Mouse (Mus musculus): ENCODE results near the gene Ebf1.

Ebf1 gene

DNA sequence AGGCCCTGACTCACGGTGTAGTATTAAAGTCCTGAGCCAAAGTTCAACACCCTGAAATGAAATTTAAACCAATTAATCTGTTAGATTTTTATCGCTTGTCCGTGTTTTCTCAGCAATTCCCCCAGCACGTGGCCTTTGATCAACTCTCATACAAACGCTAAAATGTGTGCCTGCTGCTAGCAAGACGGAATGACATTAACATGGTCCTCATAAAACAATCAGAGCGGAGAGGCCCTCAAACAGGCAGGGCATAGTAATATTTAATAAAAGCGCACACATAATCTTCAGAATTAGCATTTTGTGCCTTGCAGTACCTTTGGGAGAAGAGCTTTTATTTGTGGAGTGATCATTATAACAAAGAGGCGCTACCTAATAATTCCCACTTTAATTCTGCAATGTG is 287.0 kb downstream of the Ebf1 start:
- no peak for DNase-seq

DNA sequence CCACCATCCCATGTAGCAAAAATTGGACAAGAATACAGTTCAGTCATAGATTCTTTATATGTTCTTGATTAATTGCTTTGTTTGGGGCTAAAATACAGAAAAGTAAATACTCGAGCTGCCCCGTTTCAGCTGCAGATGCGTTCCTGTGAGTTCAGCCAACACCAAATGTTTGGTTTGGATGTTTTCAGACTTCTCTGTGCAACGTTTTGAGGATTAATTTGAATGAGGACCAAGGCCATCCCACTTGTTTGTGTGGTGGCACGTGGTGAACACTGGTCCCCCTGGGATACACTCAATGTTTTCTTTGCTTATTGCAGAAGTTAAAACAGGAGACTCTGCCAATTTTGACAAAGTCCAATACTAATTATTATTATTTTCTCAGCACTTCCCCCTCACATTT is 289.3 kb downstream of the Ebf1 start:
- DNase-seq: no peak

DNA sequence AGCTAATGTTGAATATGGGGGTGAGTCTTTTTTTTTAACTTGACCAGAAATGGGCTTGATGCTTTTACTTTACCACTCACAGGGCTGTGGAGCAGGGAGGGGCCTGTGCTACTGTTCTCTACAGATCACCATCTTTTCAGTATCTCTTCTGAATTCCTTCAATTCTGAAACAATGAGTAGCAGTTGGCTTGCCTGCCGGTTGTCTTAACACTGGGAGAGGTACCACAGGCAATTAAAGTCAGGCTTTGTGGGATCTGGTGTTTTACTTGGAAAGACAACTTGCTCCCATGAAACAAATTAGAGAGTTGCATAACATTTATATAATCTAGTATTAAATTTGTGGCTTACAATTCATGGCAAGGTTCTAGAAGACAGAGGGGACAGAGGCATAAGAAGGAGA is 294.6 kb downstream of the Ebf1 start:
- no peak for DNase-seq

DNA sequence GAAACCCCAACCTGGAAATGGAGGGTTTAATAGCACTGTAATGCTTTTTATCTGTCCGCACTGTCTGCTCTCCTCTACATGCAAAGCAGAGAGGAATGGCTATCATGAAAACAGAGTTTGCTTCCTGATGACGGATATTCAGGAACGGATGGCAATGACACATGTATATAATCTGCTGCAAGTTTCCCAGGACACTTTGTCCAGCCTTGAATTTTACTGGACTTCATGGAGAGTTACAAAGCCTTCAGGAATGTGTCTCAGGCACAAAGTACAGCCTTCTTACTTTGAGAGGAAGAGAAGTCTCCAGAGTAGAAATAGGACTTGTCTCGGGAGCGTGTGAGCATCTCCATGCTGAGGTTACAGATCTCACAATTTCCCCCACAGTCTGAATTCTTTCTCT is 296.7 kb downstream of the Ebf1 start:
- no peak for DNase-seq

DNA sequence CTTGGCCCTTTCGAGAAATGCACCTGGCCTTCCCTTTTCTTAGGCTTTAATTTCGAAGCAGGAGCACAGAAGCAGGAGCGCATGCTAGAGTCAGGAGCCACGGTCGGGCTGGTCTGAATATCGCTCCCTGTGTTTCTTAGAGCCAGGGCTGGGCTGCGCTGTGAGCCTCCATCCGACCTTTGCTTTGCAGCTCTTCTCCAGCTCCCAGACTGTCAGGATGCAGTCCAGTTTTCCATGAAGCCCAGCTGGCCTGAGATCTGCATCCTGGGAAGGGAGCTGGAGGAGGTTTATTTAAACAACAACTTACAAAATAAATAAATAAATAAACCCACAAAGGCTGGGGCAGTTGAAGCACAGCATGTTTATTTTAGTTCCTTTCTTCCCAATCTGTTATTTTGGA is 299.9 kb downstream of the Ebf1 start:
- DNase-seq: peak; percentile 38 to 39

DNA sequence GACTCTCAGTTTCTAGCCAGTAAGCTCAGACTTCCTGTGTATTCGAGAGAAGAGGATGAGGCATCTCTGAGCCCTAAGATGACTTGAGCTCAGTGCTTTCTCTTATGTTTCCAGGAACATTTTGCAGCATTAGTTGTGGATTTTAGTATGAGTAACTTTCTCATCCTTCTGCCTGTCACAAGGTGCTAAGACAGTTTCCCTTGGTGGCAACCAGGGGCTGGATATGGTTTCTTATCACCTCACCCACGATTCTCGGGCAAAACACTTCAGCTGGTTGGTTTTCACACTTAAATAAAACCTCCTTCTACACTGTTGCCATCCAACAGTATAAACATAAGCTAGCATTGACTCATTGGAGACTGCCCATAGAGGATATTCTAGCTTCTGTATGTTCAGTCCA is 306.0 kb downstream of the Ebf1 start:
- DNase-seq: no peak

DNA sequence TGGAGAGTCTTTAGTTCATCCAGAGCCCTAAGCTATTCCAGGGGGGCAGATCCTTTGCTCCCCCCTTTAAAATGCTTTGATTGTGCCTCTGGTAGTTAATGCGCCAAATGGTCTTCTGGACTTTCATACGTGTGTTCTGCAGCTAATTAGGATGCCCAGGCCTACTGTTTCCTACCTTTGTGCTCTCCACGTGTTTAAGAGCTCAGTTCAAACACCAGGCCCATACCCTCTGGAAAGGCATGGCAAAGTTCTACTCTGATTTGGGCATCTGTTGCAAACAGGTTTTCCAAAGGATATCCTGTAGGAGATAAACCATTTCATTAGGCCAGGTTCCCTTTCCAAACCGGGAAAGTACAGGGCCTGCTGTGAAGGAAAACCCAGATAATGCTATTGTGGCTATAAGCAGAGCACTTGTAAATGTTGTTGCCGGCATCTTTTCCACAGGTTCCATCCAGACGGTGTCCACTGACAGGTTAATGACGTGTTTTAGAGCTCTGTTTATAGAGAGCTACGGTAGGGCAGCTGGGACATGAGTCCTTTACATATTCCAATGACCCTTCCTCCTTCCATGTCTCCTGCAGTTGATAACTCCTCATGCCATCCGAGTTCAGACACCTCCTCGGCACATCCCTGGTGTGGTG is 306.9 kb downstream of the Ebf1 start:
- no peak for DNase-seq

DNA sequence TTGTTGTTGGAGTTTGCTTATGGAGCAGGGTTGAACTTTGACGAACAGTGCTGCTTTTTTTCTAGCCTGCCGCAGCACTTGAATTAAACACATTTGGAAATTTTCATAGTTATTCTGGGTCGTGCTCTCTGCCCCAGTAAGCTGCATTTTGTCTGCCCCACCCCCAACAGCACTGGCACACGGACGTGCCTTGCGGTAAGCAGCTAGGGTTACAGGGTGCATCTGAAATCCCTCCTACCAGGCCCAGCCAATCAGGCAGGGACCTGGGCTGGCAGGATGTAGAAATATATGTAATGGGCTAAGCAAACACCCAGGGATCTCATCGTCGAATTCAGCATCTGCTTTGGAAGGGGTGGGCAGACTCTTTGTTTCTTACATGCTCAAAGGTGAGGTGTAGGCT is 307.8 kb downstream of the Ebf1 start:
- DNase-seq: no peak

DNA sequence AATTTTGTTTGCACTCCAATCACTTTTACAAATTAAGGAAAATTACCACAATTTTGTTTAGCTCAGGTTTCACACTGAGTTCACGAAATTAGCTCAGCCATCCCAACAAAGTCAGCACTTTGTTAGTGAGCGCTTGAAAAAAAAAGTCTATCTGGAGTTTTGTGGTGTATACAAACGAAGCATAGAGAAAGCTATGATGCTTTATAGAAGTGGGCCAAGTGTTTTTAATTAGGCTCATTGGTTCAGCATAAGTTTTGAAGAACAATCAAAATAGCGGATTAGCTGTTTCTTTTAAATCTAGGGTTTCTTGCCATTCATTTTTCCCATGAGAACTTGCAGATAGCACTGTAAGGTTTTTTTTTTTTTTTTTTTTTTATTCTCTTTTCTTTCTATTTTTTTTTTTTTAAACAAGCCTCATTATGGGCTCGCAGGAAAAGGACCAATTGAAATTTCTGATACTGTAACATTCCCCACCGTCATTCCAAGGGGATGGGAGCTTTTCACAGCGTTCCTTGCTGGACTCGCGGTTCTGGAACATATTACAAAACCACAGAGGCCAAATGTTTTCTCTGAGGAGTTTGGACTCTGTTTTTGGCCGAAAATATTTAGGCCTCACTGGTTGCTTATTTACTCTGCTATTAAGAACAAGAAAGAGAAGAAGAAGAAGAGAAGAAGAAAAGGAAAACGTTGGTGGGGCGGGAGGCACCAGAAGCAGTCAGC is 308.8 kb downstream of the Ebf1 start:
- no peak for DNase-seq

DNA sequence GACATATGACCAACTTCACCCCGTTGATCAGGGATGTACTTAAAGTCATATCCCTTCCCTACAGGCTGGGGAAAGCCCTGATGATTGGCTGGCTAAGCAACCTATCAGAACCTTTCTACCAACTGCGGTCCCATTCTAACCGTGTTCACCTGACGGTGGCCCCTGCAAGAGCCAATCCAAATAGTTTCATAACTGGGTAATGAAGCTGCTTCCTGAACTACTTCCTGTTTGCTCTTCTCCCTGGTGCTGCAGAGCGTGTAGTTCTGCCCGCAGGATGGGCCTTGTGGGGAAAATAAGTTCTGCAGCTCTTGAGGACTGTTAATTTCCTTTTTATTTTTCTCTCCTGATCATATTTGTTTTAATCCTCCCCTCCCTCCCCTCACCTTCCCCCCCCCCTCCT is 311.3 kb downstream of the Ebf1 start:
- no peak for DNase-seq

DNA sequence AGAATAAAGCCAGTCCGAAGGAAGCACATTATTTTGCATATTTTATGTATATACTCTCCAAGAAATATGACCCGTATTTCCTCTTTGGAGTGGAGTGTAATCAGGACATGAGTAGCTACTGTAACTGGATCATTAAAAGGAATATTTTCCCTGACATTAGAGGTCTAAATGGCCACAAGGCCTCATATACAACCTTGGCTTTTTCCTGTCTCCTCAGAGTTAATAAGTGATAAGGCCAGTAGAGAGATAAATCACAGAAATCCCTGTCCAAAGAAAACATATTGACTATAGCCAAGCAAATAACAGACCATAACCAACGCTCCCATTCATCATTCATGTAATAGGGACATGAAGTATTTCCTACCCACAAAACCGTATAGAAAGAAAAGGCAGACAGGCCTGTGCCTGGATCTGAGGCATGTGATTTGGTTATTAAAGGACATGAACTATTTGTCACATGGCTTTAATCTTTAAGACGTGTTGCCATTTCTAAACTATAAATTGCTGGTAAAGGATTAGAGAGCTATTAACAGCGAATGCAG is 315.9 kb downstream of the Ebf1 start:
- DNase-seq: no peak

DNA sequence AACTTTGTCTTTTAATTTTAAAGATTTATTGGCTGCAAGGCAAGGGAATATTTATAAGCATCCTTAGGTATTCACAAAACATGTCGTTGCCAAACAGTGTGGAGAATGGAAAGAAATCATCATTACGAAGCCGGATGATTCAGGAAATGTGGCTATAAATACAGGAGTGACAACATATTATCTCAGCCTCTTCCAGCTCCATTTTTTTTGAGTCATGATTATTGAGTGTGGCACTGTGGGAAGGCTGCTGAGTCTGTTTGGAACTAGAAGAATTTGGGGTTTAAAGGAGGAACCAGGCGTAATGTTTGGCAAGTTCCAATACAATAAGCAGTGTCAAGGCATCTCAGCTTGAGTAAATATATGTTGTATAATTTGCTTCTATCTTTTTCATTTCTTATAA is 326.7 kb downstream of the Ebf1 start:
- no peak for DNase-seq

DNA sequence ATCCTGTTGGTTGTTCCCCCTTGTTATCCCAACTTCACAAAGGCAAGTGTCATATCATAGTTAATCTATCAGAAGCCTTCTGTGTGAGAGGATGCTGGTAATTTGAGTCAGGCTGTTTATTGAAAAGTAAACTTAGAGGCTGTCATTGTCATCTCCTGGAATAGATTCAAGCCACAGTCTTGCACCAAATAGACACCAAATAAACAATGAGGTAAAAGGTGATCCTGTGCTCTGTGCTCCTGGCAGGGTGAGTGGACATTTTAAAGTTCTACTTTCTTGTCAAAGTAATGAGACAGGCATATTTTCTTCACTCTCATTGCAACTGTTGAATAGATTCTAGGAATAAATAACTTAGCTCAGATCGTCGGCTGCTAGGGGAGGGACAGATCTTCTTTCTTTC is 327.3 kb downstream of the Ebf1 start:
- no peak for DNase-seq

DNA sequence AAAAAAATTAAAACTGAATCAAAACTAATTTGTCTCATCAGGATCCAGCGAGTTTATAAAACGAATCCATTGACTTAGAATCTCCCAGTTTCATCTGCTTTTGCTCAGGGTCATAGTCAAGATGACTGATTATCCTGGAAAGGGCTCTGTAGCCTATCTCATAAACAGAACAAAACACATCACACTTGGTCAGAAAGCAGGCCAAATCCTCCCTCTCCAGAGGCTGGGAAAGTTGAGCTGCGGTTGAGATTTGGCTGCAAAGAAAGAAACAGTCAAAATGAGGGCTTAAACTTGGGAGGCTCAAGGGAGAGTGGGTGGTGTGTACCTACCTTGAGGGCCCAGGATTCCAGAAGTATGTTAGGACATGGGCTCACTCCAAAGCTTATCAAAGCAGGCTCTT is 329.5 kb downstream of the Ebf1 start:
- DNase-seq: no peak

DNA sequence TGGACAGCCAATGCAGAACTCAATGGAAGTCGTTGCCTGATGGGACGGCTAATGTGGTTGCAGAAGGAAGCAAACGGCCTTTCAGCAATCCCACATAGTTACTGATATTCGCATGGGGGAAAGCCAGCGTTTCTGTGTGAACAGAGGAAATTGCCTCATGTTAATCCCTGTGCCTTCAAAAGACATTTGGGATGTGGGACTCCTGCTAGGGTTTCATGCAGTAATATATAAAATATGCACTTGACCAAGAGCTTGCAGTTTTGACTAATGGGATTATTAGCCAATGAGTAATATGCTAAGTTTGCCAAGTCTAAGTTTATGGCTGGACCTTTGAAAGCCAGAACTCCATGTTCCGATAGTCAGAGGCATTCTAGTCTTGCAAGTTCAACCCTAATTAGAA is 331.4 kb downstream of the Ebf1 start:
- no peak for DNase-seq

DNA sequence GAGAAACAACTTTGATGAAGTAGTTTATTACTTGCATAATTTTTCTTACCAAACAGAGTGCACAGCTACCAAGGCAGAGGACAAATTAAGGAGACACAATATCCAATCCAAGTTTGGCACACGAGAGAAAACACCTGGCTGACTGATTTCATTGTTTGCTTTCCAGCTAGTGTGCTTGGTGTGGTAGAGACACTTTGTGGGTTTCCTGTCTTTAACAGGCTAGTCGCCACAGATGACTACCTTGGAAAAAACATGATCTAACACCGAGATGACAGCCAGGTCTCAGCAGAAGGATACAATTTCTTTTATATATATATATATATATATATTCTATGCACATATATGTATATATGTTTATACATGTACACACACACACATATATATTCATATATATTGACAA is 332.0 kb downstream of the Ebf1 start:
- DNase-seq: no peak

DNA sequence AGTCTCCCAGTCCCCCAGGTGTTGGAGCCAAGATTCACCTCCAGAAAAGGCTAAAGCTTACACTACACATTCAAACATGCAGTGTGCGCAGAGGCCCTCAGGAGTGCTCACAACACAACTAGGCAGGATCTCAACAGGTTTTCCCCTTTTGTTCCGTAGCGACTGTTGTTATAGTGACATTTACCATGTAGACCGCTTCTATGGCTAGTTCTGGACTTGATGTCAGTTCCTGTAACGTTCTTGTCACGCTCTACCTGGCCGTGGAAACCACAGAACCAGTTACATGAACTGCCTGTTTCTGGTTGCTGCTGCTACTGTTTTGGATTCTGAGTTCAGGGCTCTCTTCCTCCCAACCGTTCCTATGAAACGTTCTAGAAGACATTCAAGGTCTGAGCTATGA is 333.2 kb downstream of the Ebf1 start:
- no peak for DNase-seq

DNA sequence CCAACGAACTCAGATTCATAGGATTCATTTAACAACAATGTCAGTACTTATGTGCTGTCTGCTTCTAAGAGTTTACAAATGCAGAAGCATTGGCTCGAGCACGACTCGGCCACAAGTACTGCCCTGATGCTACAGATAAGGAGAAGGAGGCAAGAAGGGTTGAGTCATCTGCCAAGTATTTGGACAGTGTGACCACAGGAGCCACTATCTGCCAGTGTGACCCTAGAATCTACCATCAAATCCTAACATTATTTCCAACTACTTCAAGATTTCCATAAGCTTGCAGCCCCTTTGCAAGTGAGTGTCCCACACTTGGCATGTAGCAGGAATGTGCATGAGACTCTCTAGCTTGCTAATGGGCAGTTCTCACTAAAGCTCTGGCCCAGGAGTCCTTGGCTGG is 334.4 kb downstream of the Ebf1 start:
- DNase-seq: no peak

DNA sequence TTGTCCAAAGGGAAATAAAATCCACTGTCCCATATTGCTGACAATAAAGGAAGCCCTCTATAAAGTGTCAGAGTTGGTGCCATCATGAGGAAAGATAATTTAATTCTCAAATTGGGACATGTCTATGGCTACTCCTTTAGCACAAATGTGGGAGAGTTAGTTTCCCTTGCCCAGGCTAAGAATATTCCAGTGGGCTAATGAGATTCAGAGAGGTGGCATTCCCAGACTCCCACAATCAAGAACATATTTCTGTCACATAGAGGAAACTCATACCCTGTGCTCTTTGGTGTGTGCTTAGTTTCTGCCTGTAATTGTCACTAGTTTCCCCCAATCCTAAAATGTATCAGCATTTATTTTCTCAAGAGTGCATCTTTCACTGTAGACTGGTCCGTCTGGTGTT is 336.2 kb downstream of the Ebf1 start:
- no peak for DNase-seq

DNA sequence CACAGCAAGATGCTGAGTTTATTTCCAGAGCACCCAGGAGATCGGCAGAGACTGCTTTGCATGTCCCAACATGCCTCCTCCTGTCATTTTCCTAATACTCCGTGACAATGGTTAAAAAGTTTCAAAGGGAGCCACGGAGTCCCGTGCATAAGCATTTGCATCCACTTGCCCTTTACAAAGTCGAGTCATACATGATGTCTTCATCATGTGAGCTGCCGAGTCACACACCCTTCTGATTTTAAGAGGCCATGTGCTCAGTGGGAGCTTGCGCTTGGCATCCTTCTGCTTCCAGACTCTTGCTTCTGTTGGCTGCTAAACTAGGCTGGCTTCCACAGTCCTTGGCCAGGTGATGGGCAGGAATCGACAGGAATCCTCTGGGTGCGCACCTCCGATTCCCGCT is 336.7 kb downstream of the Ebf1 start:
- DNase-seq: peak; percentile 71 to 76

DNA sequence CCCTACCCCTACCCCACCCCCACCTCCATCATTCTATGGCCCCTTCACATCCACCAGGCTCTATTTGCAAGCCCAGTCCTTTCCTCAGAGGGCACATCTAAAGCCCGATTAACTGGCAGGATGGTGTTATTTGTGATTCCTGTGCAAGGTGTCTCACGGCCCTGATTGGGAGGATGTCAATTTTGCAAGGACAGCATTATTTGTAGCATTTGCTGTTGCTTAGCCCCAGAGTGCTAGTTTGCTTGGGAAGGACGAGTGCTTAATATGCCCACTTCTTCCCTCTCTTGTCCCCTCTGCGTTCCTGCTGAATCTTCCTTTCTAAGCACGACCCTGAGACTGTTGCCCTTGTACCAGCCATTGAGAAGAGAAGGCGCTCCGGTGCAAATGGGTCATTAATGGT is 337.2 kb downstream of the Ebf1 start:
- DNase-seq: no peak

DNA sequence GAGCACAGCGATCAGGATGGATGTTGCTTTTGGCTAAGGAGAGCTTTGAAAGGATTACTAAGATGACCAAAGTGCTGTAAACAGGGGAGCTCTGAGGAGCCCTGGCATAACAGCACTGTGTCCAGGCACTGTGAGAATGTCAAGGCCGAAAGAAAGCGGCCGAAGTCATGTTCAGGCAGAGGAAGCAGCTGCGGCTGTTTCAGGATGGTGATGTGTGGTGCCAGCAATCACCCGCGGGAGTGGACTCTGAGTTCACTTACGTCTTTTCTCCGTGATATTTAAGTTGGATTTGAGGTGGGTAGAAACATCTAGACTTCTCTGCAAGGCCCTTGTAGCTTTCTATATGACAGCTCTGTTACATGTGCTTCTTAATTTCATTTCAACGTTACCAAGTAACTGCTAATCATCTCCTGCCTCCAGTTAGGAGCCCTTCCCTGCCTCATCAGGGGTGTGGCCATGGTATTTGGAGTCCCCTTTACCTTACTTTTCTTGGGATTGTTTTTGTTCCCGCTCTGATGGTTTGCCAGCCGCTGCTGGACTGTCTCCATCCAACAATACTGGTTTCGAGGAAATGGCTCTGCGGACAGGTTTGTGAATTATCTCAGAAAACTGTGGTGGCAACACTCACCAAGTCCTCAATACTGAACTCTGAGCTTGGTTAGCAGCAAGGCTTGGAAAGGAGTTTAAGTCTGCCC is 345.8 kb downstream of the Ebf1 start:
- no peak for DNase-seq

DNA sequence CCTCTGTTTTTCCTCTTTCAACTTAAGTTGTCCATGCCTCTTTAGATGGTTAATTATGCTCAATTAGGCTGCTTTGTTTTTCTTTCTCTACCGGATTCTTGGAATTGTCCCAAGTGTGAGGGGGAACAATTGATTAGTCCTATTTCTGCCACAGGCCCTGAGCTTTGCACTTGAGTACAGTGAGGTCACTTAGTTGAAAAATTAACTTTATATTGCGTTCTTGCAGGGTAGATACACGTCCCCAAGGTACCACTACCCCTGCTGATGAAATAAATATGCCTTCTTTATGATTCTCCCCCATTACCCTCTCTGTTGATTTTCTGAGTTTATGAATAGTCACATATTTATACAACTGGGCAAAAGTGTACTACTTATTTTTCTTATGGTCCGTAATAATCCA is 351.9 kb downstream of the Ebf1 start:
- DNase-seq: no peak

DNA sequence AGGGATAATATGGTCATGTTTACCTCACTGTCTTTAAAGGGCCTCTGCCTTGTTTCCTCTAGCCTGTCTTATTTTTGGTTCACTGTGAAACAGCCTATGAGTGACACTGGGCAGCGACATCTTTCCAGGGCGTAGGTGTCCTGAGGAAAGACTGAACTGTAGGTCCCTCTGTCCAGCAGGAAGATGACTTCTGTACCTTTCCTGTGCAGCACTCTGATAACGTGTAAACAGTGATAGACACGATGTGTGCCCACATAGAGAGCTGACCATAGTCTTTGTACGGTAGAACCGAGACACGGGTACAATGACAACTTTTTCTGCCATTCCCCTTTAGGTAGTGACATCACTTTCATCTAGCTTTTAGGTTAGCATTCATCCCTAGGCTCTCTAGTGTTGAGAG is 357.2 kb downstream of the Ebf1 start:
- DNase-seq: no peak
